Mouse (Mus musculus) WW6 (cell line): ENCODE results near the gene Astn2.

Experiments used
- DNase-seq: peaks from one replicate; pipeline ENCODE4 v3.0.0-alpha.2; 2013; ENCODE audit warnings: low read depth, low spot score

Astn2 gene

DNA sequence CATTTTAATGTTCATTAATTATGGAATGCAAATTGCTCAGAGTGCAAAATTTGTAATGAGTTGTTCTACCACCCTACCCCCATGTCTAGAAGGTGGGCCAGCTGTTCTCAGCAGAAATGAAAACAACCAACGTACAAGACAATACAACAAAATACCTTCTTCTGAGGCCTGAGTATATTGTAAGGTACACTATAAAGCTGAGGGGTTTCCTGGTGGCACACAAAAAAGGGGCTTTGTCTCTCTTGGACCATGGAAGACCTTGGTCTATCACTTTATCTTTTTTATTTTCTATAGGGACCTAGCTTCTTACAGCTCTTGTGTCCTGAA lies 645.6 kb downstream of the Astn2 start:
- DNase-seq = no peak

DNA sequence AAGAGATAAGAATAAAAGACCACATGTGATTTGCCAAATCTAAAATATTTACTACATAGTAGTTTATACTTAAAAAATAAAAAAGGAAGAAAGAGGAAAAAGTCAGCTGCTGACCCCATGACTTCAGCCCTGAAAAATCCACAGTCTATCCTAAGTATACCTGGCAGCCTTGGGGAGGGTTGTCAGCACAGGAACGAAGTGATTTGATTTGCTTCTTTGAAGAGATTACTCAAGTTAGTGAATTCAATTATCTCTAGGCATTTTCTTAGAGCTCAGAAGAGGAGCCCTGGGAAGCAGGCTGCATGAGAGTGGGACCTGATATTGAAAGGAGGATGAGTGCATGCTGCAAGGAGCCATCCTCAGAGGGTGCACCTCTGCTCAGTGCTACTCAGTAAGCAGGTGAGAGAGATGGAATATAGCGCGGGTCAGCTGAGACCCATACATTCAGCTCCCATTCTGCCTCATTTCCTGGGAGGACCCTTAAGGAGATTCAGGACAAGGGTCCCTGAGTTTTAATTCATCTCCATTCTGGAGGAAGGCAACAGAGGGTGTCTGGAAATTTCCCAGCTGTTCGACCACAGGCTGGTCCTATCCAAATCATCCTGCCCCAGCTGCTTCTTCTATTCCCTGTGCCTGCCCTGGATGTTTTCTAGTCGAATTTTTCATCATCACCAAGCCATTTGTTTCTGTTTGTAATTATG lies 646.1 kb downstream of the Astn2 start:
- no peak for DNase-seq

DNA sequence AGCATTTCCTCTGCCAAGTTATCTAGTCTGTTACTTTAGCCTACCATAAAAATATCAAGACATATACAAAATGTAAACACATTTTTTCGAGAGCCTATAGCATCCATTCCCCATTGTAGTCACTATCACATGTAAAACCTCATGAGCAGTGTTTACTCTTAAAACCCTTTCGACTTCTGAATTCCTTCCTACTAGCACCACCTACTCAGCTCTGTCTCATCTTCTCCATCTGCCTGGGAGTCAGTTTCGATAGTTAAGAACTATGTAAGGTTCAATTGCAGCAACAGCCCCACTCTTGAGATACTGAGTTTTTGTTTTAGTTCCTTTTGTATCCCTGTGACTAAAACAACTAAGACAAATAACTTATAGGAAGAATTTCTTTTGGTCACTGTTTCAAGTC lies 651.5 kb downstream of the Astn2 start:
- no peak for DNase-seq

DNA sequence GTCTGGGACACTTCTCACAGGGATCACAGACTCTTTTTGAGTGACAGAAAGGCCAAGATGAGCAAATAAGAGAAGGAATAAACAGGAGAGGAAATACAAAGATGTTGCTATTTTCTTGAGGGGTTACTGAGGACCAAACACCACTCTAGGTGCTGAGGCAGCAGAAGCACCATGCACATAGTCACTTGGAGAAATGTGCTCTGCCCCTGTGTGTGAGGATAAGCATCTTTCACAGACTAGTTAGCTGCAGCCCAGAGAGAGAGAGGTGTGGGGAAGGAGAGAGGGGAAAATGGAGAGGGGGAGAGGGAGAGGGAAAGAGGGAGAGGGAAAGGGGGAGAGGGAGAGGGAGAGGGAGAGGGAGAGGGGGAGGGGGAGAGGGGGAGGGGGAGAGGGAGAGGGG lies 659.6 kb downstream of the Astn2 start:
- DNase-seq = no peak

DNA sequence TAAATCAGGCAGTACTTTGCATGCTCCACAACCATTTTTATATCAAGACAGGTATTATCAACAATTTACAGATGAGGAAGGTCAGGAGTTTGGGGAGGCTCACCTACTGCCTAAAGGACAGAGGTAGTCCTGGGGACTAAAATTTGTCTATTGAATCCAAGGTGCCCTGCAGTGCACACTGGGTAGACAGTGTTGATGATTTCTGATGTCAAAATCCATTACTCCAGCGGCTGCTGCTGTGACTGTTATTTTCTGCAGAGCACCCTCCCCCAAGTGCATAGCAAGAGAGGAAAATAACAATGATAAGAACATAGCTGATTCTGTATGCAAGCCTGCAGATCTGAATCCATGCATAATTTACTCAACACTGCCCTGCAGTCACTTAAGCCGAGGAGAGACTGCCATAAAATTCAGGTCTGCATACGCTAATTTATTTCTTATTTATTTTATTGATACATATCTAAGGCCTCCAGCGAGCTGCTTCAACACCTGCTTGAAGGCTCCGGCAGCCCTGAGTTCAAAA lies 660.3 kb downstream of the Astn2 start:
- no peak for DNase-seq

DNA sequence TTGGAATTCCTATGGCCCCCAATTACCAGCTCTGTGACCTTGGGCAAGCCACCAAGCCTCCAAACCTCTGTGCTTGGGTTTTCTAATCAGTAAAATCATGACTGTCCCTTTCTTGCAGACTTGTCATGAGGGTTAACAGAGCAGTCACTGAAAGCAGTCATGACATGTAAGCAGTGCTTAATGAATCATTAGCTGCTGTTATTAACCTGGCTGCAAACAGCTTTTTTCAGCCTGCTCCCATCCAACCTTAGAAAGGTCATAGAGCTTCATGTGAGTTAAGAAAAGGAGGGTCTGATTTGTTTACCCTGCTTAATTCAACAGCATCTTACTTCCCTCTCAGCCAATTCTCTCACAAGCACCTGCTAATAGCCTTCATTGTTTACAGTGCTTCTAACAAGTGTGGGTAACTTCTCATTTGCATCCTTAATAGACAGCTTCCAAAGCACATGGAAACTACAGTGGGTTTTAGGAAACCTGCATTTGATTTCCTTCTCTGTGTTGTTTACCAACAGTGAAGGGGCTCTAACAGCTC lies 661.2 kb downstream of the Astn2 start:
- no peak for DNase-seq

DNA sequence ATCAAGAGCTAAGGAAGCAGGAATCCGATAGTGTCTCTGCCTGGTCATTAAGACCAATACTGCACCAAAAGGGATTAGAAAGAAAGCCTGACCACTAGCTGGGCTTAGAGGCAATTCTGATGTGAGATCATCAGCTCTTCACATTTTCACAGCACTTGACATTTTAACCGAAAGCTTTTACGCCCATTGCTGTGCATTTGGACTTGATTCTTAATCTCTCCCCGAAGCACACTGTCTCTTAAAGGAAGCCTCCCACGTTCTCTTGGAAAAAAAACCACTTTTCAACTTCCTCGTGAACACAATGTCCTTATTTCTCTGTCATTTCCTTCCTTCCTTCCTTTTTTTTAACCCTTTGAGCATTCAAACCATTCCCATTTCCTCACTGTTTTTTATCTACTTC lies 680.0 kb downstream of the Astn2 start:
- DNase-seq = no peak

DNA sequence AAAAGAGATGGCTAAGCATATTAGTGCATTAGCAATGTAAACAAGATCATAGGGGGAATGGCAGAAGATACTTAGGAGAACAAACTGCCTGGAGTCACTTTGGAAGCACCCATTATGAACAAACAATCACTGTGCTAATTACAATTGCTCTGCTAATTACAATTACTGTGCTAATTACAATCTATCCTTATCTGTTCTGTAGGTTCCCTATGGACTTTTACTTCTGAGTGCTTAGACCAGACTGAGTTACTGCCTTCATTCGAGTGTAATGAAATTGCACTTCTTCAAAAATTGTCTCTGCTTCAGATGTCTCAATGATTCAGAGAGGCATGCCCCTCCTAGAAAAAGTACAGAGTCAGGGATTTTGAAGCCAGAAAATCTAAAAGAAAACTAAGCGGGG lies 684.8 kb downstream of the Astn2 start:
- no peak for DNase-seq

DNA sequence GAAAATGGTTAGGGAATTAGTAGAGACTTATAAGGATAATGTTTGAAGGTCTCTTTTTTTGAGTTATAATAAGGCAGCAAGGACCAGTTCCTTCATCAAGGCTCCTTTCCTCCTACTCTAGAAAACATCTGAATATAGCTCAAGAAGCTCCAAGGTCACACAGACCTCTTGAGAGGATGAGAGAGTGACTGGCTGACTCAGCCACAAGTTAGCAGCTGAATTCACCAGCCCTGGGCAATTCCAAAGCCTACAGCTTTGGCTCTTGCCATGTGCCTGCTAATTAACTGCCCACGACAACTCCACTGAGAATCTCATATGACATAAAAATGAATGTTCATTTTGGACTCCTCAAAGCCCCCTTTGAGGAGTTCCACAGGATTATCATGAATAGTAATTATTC lies 686.5 kb downstream of the Astn2 start:
- no peak for DNase-seq

DNA sequence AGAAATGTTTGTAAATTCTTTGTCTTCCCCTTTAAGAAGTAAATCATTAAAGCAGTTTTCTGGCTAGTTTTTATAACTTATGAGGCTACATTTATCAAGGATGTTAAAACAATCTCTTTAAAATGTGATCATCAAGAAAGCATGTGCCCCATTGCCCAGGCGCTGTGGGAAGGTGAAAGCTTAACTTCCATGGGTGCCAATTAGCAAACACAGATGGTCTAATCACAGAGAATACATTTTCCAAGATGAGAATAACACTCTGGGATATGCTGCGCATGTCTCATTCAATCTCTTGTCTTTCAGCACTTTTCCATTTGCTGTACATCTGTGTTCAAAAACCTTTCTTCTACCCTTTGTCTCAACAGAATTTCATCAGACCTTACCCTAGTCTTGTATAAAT lies 688.3 kb downstream of the Astn2 start:
- no peak for DNase-seq

DNA sequence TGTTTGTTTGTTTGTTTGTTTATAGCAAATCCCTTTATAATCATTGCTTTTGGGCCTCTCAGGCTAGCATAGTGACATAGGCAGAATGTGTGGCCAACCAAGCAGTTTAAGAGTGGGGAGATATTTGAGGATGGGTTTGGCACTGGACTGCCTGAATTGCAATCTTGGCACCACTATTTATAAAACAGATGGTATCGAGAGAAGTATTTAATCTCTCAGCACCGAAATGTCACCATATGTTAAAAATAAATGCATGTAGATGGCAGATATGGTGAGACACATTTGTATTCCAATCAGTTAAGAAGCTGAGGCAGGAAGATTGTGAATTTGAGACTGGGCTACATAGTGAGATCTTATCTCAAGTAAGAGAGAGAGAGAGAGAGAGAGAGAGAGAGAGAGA lies 692.7 kb downstream of the Astn2 start:
- no peak for DNase-seq

DNA sequence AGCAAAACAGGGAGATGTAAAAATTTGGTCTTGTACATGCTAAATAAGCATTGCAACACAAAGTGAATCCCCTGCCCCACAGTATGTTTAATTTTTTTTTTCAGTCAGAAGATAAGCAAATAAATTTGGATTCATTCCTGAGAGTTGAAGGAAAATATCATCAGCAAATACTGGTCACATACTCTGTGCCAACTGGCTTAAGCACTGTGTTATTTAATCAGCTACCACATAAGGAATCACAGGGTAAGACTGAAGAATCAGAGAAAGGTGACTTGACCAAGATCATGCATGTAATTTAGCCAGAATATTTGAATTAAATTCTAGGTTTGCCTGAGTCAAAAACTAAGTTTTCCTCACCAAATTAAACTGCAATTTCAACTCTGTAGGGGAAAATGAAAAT lies 693.8 kb downstream of the Astn2 start:
- no peak for DNase-seq

DNA sequence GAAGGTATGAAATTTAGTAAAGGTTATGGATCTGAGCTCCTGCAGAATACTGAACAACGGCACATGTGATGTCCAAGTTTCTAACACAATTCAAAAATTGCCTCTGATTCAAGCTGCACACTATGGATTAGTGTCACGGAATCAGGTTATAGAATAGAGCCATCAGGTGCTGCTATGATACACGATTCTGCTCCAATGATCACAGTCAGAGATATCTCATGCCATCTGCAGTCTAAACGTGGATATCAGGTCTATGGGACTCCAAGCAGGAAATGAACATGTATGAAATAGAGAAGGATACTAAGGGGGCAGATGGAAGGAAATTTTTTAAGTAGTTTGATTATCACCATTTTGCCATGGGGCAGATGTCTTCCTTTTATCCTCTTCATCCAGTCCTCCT lies 702.6 kb downstream of the Astn2 start:
- no peak for DNase-seq

DNA sequence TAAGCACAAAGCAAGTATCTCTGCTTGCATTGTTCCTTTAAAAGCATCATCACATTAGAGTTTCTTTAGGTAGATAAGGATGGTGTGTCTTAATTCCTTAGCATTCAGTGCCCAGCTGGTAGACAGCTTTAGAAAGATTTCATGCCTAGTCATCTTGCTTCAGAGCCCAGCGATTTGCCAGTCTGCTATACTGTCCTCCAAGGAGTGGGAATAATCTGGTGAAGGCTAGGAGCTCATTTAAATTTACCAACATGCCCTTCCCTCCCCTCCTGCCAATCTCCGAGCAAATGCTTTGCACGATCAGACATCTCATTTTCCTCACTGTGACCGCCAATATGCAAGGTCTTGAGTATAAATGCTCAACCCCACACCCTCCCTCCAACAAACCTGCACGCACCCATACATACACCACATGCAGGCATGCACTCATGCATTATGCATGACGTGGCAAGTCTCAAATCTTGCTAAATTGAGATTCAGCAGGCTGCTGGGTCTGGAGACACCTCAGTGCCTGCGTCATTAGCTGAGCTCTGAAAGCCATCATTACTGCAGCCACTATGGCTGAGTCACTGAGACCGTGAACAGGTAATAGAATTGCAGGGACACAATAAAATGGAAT lies 704.6 kb downstream of the Astn2 start:
- DNase-seq = no peak

DNA sequence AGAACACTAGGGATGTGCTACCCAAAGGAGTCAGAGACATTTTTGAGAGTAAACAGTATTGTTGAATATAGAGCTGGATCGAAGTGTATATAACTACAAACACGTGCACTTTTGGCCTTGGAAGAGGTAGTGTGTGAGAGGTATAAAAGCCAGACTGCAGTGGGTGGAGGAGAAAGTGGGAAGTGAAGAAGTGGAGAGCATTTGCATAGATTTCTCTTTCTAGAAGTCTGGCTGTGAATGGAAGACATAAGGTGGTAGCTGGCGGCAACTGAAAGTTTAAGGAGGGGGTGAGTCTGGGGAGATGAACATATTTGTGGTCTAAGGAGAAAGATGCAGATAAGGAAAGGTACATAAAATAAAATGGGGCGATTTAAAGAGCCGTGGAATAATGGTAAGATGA lies 709.2 kb downstream of the Astn2 start:
- DNase-seq = no peak

DNA sequence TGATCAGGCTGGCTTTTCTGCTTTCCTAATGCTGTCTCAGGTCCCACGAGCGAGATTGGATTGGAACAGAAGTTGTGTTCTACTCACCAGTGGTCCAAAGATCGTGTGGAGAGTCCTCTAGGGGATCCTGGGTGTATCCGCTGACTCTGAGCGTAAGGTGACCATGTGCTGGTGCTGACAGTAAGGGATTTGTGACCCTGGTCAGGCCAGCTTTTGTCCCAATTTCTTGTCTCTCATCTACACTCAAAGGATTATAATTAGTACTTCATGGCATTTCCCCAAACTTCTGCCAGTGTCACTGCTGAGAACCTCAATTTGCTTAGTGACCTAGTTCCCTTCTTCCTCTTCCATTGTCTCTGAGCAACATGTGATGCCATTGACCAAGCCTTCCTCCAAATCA lies 710.4 kb downstream of the Astn2 start:
- DNase-seq = no peak

DNA sequence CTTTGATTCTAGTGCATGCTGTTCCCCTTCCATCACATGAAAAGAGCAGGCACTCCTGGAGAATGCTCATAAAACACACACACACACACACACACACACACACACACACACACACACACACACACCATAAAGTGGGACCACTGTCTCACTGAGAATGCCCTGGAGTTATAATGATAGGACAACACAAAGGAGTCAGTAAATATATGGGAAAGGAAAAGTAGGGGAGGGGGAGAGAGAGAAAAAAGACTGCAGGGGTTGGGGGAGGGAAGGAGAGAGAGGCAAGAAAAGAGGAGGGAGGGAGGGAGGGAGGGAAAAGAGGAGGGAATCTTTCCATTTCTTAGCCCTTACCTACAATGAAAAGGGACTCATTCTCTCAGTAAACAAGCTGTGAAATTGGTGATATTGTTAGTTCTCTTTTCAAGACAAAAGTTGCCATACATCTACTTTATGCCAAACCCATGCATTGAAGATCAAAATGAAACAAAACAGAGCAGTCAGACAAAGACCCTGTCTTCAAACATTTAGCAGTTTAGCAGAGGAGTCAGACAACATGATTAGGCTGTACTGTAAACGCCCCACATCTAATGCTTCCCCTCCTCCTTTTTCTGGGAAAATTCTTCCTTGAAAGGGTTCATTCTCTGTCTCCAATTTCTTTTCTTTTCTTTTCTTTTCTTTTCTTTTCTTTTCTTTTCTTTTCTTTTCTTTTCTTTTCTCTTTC lies 717.2 kb downstream of the Astn2 start:
- DNase-seq = no peak

DNA sequence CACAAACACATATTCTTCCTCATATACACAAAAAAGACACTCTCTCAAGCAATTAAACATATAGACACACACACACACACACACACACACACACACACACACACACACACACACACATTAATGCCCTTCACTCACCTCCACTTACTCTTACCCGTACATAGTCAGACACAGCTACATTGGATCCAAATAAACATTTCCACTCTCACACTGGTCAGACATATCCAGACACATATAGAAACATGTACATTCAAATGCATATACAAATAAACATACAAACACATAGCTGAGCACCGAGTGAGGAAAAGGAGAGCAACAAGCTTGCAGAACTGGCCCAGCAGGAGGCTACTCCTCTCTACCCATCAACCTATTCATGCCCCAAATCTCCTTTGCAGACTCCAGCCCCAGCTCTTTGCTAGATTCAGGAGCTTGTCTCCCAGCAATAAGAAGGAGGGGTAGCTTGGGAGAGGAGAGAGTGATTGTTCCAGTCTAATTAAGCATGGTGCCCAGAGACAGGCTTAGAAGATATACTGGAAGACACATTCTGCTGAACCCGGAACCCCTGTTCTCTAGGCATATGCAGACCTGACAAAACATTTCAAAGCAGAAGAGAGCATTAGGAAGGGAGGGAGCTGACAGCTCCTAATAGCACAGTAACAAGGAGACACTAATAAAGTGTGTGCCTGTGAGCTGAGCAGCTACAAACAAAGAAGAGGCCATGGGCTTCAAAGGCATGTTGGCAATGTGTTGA lies 718.0 kb downstream of the Astn2 start:
- DNase-seq = no peak

DNA sequence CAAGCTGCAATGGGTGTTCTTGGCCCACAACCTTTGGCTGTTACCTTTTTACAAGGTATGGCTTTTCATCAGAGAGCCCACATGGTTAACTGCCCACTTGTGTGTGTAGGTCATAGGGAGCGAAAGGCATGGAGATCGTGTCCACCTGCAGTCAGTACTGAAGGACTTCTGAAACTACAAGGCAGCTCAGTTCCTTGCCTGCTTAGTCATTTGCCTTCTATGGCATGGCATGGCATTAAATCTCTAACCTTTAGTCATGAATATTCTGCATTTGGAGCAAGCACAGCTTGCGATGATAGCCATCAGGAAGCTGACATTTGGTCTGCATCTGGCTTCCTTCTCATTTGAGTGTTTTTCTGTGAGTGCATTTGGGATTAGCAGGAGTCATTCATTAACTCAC lies 720.0 kb downstream of the Astn2 start:
- DNase-seq = no peak

DNA sequence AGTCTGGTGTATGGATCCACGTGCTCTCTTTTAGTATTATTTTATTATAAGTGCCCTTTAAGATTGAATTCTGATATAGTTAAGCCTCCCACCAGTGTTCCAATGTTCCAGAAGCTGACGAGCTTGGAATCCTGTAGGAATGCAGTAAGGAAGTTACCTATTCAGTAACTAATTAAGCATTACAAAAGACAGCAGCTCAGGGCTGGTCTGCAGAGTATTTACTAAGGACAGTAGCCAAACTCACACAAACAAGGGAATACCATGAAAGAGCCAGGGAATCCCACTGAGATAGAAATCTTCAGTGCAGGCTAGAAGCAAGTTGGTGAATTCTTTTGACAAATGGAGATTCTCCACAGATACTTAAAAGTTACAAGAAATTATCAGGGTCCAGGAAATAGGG lies 724.6 kb downstream of the Astn2 start:
- DNase-seq = peak; percentile 5

DNA sequence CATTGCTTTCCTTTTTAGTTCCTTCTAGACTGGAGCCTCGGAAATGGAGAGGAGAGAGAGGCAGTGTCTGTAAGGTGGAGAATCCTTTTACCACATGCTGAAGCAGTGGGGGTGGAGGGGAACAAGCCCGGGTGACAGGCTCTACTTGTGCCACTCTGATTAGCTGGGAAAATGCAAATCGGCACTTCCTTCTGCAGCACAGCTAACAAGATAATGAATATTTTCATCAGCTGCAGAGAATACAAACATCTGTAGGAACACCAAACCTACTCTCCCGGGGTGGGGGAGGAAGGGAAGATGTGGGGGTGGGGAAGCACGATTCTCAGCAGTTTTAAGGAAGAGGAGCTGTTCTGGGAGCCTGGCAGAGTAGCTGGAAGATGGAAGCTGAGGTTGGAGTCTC lies 725.5 kb downstream of the Astn2 start:
- DNase-seq = no peak

DNA sequence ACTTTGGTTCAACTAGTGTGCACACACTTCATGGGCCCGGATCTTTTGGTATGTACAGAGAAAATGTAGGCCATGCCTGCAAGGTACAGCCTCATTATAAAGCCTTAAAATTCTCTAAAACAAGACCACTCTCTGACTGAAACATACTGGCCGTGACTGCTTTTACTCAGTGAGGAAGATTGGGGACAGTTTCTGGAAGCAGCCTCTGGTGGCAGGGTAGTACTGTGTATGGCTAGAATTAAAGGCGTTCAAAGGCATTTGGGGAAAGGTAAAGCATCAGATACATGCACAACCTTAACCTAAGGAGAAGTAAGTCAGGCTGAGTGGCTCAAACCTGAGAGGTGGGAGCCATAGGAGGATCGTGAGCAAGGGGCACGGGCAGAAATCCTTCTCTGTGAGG lies 725.9 kb downstream of the Astn2 start:
- no peak for DNase-seq
